Mouse (Mus musculus) thymus, postnatal 0 days (tissue): ENCODE data around the gene Fndc5. TPM values are rescaled to one million over a fixed set of nuclear protein-coding genes. Genes with fewer than 3 reads are reported as not detected.

ENCODE experiments used
- polyA plus RNA-seq: library from polyadenylated mRNA; unstranded; fragments of >200 nt; fragmentation: Nextera tagmentation; extraction: Ambion mirVana; gene quantifications from 2 replicates; pipeline ENCODE4 v1.2.1, GENCODE M21; 2015

Gene Fndc5
- polyA plus RNA-seq, 1 experiment from 2014 or later = 0.47 TPM

Other genes with a start within 250 kb of the Fndc5 start
- 7.1 and 9.2 TPM in 2 replicates for gene Azin2, start 174.6 kb upstream of the Fndc5 start, polyA plus RNA-seq
- gene Ak2, start 145.0 kb upstream of the Fndc5 start, polyA plus RNA-seq = 208 and 209 TPM in 2 replicates
- gene Rnf19b, start 78.7 kb upstream of the Fndc5 start, polyA plus RNA-seq = 9.4 and 11.0 TPM in 2 replicates
- gene Tmem54, start 31.5 kb upstream of the Fndc5 start, polyA plus RNA-seq = 2.0 and 2.2 TPM in 2 replicates
- 0.29 and 0.31 TPM in 2 replicates for gene Hpca, start 15.0 kb upstream of the Fndc5 start, polyA plus RNA-seq
- 17.0 TPM in 2 replicates for gene S100pbp, start 52.7 kb downstream of the Fndc5 start, polyA plus RNA-seq
- 49.7 and 50.6 TPM in 2 replicates for gene Yars, start 52.8 kb downstream of the Fndc5 start, polyA plus RNA-seq
- gene C77080, start 124.4 kb downstream of the Fndc5 start, polyA plus RNA-seq = 3.3 and 3.6 TPM in 2 replicates
- gene Sync, start 150.6 kb downstream of the Fndc5 start, polyA plus RNA-seq = 0.31 and 0.35 TPM in 2 replicates
- 504 and 513 TPM in 2 replicates for gene Rbbp4, start 198.4 kb downstream of the Fndc5 start, polyA plus RNA-seq
- gene Zbtb8os, start 198.7 kb downstream of the Fndc5 start, polyA plus RNA-seq = 87.7 and 96.2 TPM in 2 replicates
- gene Zbtb8a, start 241.1 kb downstream of the Fndc5 start, polyA plus RNA-seq = 6.0 and 6.6 TPM in 2 replicates